26 mouse cellular contexts compared by ENCODE assay signal in the genomic region with DNA sequence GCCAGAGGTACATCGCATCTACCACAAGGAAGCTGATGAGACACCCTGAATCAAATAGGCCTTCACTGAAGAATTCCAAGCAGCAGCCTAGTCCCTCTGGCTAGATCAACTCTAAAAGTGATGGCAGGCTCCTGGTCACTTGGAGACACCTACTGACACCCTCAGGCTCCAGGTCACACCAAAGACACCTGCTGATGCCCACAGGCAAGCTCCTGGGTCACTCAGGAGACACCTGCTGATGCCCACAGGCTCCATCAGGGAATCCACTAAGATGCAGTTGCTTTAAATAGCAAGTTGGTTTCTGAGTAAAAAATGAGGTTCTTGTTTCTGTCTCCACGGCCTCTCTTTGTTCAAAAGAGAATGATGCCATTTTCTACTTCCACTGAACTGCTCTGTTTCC.
DNase-seq lines count a peak whose midpoint lies in the region; ATAC-seq and TF ChIP-seq lines count a peak whose summit lies in the region.
"Had no signal": no experiment of that assay in that cellular context is flagged by ENCODE, and none has a peak within 500 bp of the region (broad histone marks: within the 10 kb centered on the region; RNA-seq: fewer than 3 reads in every experiment).

No protein-coding gene starts in this region.

- no peak overlapping the region for H3K4me2 ChIP-seq in embryonic facial prominence, embryonic 13.5 days
- H3K4me2 ChIP-seq in lung, postnatal 0 days (replicated peaks; ENCODE audit: low read depth, low read length) = no peak overlapping the region
- H3K4me2 ChIP-seq in embryonic facial prominence, embryonic 14.5 days (ENCODE audit: low read depth, low read length) = no peak overlapping the region
- H3K4me2 ChIP-seq in forebrain, postnatal 0 days (ENCODE audit: low read depth) = no peak overlapping the region
- H3K4me2 ChIP-seq: forebrain, embryonic 13.5 days; heart, embryonic 12.5 days; heart, embryonic 15.5 days; hindbrain, embryonic 14.5 days had no signal

- no peak for DNase-seq in embryonic facial prominence, embryonic 10.5 days (ENCODE audit: low spot score)
- no peak for DNase-seq in lung, postnatal 0 days (ENCODE audit: low spot score)
- no peak for DNase-seq in lung, postnatal 36 days
- no peak for DNase-seq in embryonic facial prominence, embryonic 14.5 days (ENCODE audit: low spot score)
- DNase-seq in forebrain, postnatal 0 days = no peak
- DNase-seq: adrenal gland, adult 2 months; adrenal gland, postnatal 14 days; cerebellum, adult 11 months; cerebellum, adult 9-11 months; gastrocnemius, postnatal 10 days; gastrocnemius, postnatal 36 days; heart, postnatal 10 days; heart, postnatal 36 days; kidney, adult 18-20 months had no signal

- H3K9ac ChIP-seq in embryonic facial prominence, embryonic 13.5 days = no peak overlapping the region
- no peak overlapping the region for H3K9ac ChIP-seq in lung, postnatal 0 days (replicated peaks; ENCODE audit: low read depth)
- H3K9ac ChIP-seq in embryonic facial prominence, embryonic 14.5 days (ENCODE audit: low read depth, low read length) = no peak overlapping the region
- H3K9ac ChIP-seq in forebrain, postnatal 0 days = no peak overlapping the region
- H3K9ac ChIP-seq: forebrain, embryonic 13.5 days; heart, embryonic 12.5 days; heart, embryonic 15.5 days; hindbrain, embryonic 14.5 days had no signal

- no peak overlapping the region for H3K4me3 ChIP-seq in embryonic facial prominence, embryonic 13.5 days
- no peak overlapping the region for H3K4me3 ChIP-seq in embryonic facial prominence, embryonic 10.5 days
- no peak overlapping the region for H3K4me3 ChIP-seq in lung, postnatal 0 days (ENCODE audit: low read depth, low read length)
- no peak overlapping the region for H3K4me3 ChIP-seq in embryonic facial prominence, embryonic 14.5 days (ENCODE audit: low read depth, low read length)
- H3K4me3 ChIP-seq in forebrain, postnatal 0 days (ENCODE audit: low read depth, low read length) = no peak overlapping the region
- H3K4me3 ChIP-seq: erythroblast, embryonic 14.5 days; forebrain, embryonic 13.5 days; heart, embryonic 12.5 days; heart, embryonic 15.5 days; hindbrain, embryonic 10.5 days had no signal

- H3K4me1 ChIP-seq in embryonic facial prominence, embryonic 13.5 days = peaks cover 21% of the 10 kb centered on the region
- H3K4me1 ChIP-seq in embryonic facial prominence, embryonic 10.5 days = peaks cover 26% of the 10 kb centered on the region
- peaks cover 2% of the 10 kb centered on the region; the same call in 1 of the 2 replicates for H3K4me1 ChIP-seq in lung, postnatal 0 days (ENCODE audit: insufficient read depth, low read depth, low read length)
- H3K4me1 ChIP-seq in embryonic facial prominence, embryonic 14.5 days (ENCODE audit: control insufficient read depth, insufficient read depth, low read length) = peaks cover 8% of the 10 kb centered on the region; the same call in 1 of the 2 replicates
- no peaks in the 10 kb centered on the region for H3K4me1 ChIP-seq in forebrain, postnatal 0 days (ENCODE audit: insufficient read depth)
- H3K4me1 ChIP-seq: heart, embryonic 15.5 days had no signal

- H3K36me3 ChIP-seq in embryonic facial prominence, embryonic 13.5 days = peaks cover 5% of the 10 kb centered on the region; the same call in 1 of the 2 replicates
- no peaks in the 10 kb centered on the region for H3K36me3 ChIP-seq in embryonic facial prominence, embryonic 10.5 days (replicated peaks)
- no peaks in the 10 kb centered on the region for H3K36me3 ChIP-seq in lung, postnatal 0 days (ENCODE audit: insufficient read depth, low read length)
- no peaks in the 10 kb centered on the region for H3K36me3 ChIP-seq in embryonic facial prominence, embryonic 14.5 days (ENCODE audit: control insufficient read depth, insufficient read depth, low read length)
- H3K36me3 ChIP-seq in forebrain, postnatal 0 days (ENCODE audit: insufficient read depth) = no peaks in the 10 kb centered on the region
- H3K36me3 ChIP-seq: G1E; heart, embryonic 12.5 days; heart, embryonic 15.5 days; hindbrain, embryonic 10.5 days had no signal

- H3K27ac ChIP-seq in embryonic facial prominence, embryonic 13.5 days = peak overlapping the region; percentile 64
- no peak overlapping the region for H3K27ac ChIP-seq in embryonic facial prominence, embryonic 10.5 days (replicated peaks)
- H3K27ac ChIP-seq in lung, postnatal 0 days (ENCODE audit: low read length) = 0 out of 2 replicates have a peak overlapping the region, but pooled peaks have one; percentile 14
- peak overlapping the region; percentile 48; the same call in 1 of the 2 replicates for H3K27ac ChIP-seq in embryonic facial prominence, embryonic 14.5 days (replicated peaks; ENCODE audit: low read depth, low read length)
- no peak overlapping the region for H3K27ac ChIP-seq in forebrain, postnatal 0 days (ENCODE audit: low read depth, low read length)
- H3K27ac ChIP-seq: forebrain, embryonic 13.5 days; heart, embryonic 15.5 days; hindbrain, embryonic 10.5 days; hindbrain, embryonic 14.5 days; hindbrain, postnatal 0 days had no signal

- H3K9me3 ChIP-seq in embryonic facial prominence, embryonic 13.5 days = no peaks in the 10 kb centered on the region
- no peaks in the 10 kb centered on the region for H3K9me3 ChIP-seq in embryonic facial prominence, embryonic 10.5 days
- no peaks in the 10 kb centered on the region for H3K9me3 ChIP-seq in lung, postnatal 0 days (ENCODE audit: low read length)
- no peaks in the 10 kb centered on the region for H3K9me3 ChIP-seq in embryonic facial prominence, embryonic 14.5 days (ENCODE audit: control insufficient read depth, low read length)
- H3K9me3 ChIP-seq in forebrain, postnatal 0 days (ENCODE audit: low read length) = no peaks in the 10 kb centered on the region
- H3K9me3 ChIP-seq: forebrain, embryonic 13.5 days; G1E; heart, embryonic 12.5 days; heart, embryonic 15.5 days; hindbrain, embryonic 10.5 days had no signal

- ATAC-seq in embryonic facial prominence, embryonic 13.5 days (ENCODE audit: insufficient number of reproducible peaks, insufficient read depth, low FRiP score, low TSS enrichment, low read depth) = no peak
- ATAC-seq in lung, postnatal 0 days = no peak
- ATAC-seq in embryonic facial prominence, embryonic 14.5 days (ENCODE audit: low read depth) = no peak
- no peak for ATAC-seq in forebrain, postnatal 0 days
- ATAC-seq: forebrain, embryonic 13.5 days; forebrain, embryonic 16.5 days; hindbrain, postnatal 0 days; inflammation-experienced regulatory T-cells, adult 6 months; intestine, embryonic 16.5 days had no signal

- no peaks in the 10 kb centered on the region for H3K27me3 ChIP-seq in embryonic facial prominence, embryonic 13.5 days
- H3K27me3 ChIP-seq in embryonic facial prominence, embryonic 10.5 days (replicated peaks; ENCODE audit: low read depth, poor library complexity, severe bottlenecking) = no peaks in the 10 kb centered on the region
- no peaks in the 10 kb centered on the region for H3K27me3 ChIP-seq in lung, postnatal 0 days (replicated peaks; ENCODE audit: insufficient read depth, low read length)
- no peaks in the 10 kb centered on the region for H3K27me3 ChIP-seq in embryonic facial prominence, embryonic 14.5 days (replicated peaks; ENCODE audit: control insufficient read depth, insufficient read depth, low read length)
- no peaks in the 10 kb centered on the region for H3K27me3 ChIP-seq in forebrain, postnatal 0 days (ENCODE audit: insufficient read depth, low read length)
- H3K27me3 ChIP-seq: forebrain, embryonic 13.5 days; heart, embryonic 12.5 days; heart, embryonic 15.5 days had no signal

- TF ChIP-seq EP300 in lung, postnatal 0 days (IDR thresholded peaks at IDR 0.05) = no peak

- no peak for TF ChIP-seq CTCF in lung, postnatal 0 days (IDR thresholded peaks at IDR 0.05)
- no peak for TF ChIP-seq CTCF in forebrain, postnatal 0 days (IDR thresholded peaks at IDR 0.05; ENCODE audit: low read depth)

- 59% methylated on average over 2 of the region's 2 CpGs for WGBS in embryonic facial prominence, embryonic 13.5 days
- 75% methylated on average over 2 of the region's 2 CpGs for WGBS in embryonic facial prominence, embryonic 10.5 days
- WGBS in lung, postnatal 0 days = 80% methylated on average over 2 of the region's 2 CpGs
- WGBS in embryonic facial prominence, embryonic 14.5 days = 59% methylated on average over 2 of the region's 2 CpGs
- WGBS in forebrain, postnatal 0 days = 58% methylated on average over 2 of the region's 2 CpGs

Comparison
In these comparisons a context has a peak if more than half of its experiments do, and no peak if none do; other contexts are left out.
1. H3K27ac ChIP-seq: peak in embryonic facial prominence, embryonic 13.5 days (single experiment), lung, postnatal 0 days (single experiment) and embryonic facial prominence, embryonic 14.5 days (single experiment); none in embryonic facial prominence, embryonic 10.5 days (single experiment) and forebrain, postnatal 0 days (single experiment).